Mouse (Mus musculus): Measurements from ENCODE around the gene Trpm8. TPM values are rescaled to one million over a fixed set of nuclear protein-coding genes. Genes with fewer than 3 reads are reported as not detected.
A peak's percentile ranks its signal among the peaks of the same experiment; 100 is the strongest.

Trpm8 gene
- total RNA-seq, 1 experiment from 2014 or later: not detected

DNA sequence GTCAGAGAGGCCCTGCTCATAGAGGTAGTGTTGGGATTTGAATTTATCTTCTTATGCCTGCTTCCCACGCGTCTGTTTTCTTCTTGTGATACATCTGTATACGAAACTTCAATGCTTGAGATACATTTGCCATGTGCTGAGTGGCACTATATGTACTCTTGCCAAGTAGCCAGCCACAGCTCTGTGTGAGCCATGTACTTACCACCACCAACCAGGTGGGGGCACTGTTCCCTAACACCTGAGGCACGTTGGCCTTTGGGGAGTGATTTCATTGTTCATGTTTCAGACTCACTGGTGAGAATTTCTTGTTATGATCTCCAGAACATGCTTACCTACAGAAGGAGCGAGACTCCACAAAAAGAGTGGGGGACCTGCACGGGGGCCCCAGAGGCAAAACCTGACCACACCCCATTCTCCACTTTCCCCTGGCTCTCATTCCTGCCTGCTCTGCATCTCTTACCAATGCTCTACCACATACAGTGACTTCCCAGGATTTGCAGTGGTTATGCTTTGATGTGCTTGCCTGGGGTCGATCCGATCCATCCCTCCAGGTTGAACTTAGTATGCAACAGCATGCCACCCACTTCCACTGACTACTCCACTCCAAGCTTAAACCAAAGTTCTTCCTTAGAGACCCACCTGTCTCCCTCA is 147.3 kb downstream of the Trpm8 start:
- ATAC-seq (replicated peaks in 1 of 2; ENCODE audit: insufficient read depth in 1 of 2, low FRiP score in 2 of 2, low TSS enrichment in 1 of 2, low read depth in 1 of 2, poor library complexity in 2 of 2, severe bottlenecking in 2 of 2): peak; percentile 82 to 92

DNA sequence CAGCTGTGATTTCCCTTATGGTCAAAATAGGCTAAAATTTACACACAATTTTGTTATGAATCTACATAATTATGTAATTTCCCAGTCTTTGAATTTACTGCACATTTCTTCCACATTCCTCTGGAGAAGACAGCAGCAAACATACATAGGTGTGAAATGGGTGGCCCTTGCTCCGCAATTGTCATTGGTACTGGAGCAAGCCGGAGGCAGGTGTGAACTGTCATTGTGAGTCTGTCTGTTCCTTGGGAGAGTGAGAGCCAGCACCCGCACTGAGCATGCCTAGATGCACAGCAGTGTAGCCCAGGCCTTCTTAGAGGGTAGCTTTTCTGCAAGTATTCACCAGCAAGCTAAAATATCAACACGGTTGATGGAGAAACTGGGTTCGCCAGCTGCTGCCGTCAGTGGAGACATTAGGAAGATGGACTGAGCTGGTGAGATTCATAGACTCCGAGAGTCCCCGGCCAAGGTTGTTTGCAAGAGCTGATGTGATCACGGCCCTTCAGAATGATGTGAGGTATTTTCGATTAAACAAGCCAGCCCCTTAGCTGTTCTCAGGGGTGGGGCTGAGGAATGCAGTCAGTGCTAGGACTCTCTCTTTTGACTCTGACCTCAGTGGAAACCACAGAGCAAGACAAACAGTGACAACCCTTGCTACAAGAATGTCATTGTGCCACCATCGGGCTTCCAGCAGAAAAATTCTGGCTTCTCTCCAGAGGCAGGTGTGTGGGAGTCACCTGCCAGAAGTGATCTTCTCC is 150.7 kb downstream of the Trpm8 start:
- no peak for ATAC-seq (replicated peaks in 1 of 2; ENCODE audit: insufficient read depth in 1 of 2, low FRiP score in 2 of 2, low TSS enrichment in 1 of 2, low read depth in 1 of 2, poor library complexity in 2 of 2, severe bottlenecking in 2 of 2)

DNA sequence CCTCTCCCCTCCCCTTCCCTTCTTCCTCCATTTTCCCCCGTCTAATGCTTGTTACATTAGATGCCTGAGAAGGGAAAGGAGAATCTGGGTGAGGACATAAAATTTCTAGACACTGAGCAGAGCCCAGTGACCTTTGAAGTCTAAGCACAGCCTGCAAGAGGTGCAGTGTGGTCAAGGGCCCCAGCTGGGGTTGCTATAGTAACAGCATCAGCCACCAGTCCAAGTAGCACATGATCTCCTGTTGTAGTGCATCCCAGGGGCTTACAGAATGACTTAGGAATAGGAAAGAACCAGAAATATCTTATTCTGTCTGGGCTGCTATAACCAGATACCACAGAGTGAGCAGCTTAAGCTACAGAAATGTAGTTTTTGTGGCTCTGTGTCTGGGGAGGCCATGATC is 152.0 kb downstream of the Trpm8 start:
- ATAC-seq (replicated peaks in 1 of 2; ENCODE audit: insufficient read depth in 1 of 2, low FRiP score in 2 of 2, low TSS enrichment in 1 of 2, low read depth in 1 of 2, poor library complexity in 2 of 2, severe bottlenecking in 2 of 2): no peak

DNA sequence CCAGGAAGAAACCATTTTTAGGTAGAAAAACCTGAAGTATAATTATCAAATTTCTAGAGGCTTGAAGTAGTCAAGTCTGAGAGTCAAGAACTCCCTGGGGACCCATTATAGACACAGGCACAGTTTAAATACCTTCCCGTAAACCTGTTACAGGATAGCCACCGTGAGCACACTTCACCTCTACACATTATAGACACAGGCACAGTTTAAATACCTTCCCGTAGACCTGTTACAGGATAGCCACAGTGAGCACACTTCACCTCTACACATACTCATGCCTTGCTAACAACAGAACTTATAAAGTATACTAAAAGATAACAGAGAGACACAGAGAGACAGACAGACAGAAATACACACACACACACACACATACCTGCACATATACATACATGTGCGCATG is 153.8 kb downstream of the Trpm8 start:
- ATAC-seq (replicated peaks in 1 of 2; ENCODE audit: insufficient read depth in 1 of 2, low FRiP score in 2 of 2, low TSS enrichment in 1 of 2, low read depth in 1 of 2, poor library complexity in 2 of 2, severe bottlenecking in 2 of 2): no peak

DNA sequence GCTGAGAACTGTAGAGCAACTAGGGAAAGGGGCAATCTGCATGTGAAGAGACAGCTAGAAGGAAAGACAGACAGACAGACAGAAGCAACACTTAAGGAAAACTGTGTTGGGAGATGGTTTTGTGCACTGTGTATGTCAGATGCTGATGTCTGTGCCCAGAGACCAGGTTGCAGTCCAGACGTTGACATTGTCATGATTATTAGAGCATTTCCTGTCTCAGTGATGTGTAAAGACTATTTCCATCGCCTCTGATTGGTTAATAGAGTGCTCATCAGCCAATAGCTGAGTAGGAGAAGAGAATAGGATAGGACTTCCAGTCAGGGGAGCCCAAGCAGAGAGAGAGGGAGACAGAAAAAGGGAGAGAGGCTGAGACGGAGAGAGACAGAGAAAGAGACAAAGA is 155.1 kb downstream of the Trpm8 start:
- no peak for ATAC-seq (replicated peaks in 1 of 2; ENCODE audit: insufficient read depth in 1 of 2, low FRiP score in 2 of 2, low TSS enrichment in 1 of 2, low read depth in 1 of 2, poor library complexity in 2 of 2, severe bottlenecking in 2 of 2)

DNA sequence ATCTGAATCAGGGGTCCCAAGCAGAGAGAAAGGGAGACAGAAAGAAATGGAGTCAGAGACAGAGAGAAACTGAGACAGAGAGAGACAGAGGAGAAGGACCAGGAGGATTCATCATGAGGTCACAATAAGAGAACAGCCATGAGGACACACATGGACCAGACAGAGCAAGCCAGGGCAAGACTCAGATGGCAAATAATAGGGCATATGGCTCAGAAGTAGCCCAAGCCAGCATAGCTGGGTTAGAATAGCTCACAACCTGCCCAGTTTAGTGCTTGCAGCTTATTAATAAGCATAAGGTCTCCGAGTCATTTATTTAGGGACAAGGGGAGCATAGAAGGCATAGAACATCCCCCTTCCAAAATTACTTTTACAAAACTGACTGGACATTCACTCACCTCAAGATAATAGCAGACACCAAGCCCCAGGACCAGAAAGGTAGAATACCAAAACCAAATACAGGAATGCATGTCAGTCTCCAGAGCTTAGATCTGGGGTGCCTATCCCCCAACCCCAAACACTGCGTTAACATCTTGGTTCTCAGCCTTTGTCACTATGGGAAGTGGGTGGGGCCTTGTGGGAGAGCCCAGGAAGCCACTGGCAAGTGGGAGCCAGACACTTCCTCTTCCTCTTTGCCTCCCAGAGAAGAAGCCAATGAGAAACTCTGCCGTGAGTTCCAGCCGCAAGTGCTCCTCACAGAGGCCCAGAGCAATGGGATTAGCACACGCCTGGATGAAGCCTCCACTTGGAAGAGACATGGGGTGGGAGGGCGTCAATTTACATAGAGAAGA is 155.8 kb downstream of the Trpm8 start:
- peak; percentile 66 to 75 for ATAC-seq (replicated peaks in 1 of 2; ENCODE audit: insufficient read depth in 1 of 2, low FRiP score in 2 of 2, low TSS enrichment in 1 of 2, low read depth in 1 of 2, poor library complexity in 2 of 2, severe bottlenecking in 2 of 2)

DNA sequence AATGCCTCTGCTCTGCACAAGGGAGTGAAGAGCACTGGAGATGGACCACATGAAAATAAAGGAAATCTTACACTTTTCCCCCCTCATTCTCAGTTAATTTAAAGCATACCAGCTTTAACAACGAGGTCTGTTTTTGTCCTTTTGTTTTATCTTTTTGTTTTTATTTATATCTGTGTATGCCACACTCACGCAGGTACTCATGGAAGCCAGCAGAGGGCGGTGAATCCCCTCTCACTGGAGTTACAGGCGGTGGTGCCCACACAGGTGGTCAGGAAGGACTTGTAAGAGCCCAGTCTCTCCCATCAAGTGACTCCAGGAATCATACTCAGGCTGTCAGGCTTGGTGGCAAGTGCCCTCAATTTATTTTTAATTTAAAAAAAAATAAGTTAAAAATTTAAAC is 156.6 kb downstream of the Trpm8 start:
- 0 out of 4 replicates have a peak, but pooled peaks of 1 of the 2 experiments have one; percentile 35 for ATAC-seq (replicated peaks in 1 of 2; ENCODE audit: insufficient read depth in 1 of 2, low FRiP score in 2 of 2, low TSS enrichment in 1 of 2, low read depth in 1 of 2, poor library complexity in 2 of 2, severe bottlenecking in 2 of 2)

DNA sequence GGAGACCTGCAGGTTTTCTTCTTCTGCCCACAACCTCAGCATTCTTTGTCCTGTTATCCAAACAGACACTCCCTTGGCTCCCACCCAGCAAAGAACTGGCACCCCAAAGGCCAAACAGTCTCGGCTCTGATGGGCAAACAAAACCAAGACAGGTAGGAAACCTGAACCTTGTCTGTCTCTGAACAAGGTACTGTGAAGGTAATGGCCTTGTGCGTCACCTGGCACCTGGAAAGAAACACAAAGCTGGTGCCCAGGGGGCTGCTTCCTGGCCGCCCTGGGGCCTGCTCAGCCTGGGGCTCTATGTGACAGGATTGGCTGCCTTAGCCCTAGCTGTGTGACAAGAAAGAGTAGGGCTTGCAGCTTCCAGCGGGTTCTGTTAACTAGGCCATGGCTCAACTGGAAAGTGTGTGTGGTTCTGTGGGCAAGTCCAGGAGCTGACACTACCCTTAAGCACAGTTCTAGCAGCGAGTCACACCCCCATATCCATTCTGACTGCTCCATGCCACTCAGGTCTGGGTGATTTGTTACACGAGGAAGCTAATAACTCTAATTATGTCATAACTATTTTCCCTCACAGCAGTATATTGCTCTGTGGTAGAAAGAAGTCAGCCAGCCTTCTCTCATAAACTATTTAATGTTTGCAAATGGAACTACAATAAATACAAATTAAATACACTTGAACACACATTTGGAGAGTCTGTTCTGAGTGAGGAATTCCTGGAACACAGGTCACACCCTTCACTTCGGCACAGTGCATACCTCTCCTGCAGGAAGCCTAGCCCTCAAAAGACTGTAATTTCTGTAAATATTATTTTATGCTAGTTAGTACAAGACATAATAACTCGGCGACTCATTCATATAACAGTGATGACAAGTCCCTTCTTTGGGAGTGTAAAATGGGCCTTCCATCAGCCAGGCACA is 160.0 kb downstream of the Trpm8 start:
- no peak for ATAC-seq (replicated peaks in 1 of 2; ENCODE audit: insufficient read depth in 1 of 2, low FRiP score in 2 of 2, low TSS enrichment in 1 of 2, low read depth in 1 of 2, poor library complexity in 2 of 2, severe bottlenecking in 2 of 2)

Other genes starting within 250 kb of the Trpm8 start
- not detected in 2 replicates for gene Ugt1a10, start 222.3 kb upstream of the Trpm8 start, total RNA-seq (2017)
- not detected in 2 replicates for gene Ugt1a9, start 206.9 kb upstream of the Trpm8 start, total RNA-seq (2017)
- gene Ugt1a8, start 189.8 kb upstream of the Trpm8 start, total RNA-seq (2017): not detected in 2 replicates
- 42.9 and 52.3 TPM in 2 replicates for gene Ugt1a7c, start 182.6 kb upstream of the Trpm8 start, total RNA-seq (2017)
- 0.63 TPM in 1 of 2 replicates, not detected in the other for gene Ugt1a6b, start 174.4 kb upstream of the Trpm8 start, total RNA-seq (2017)
- gene Ugt1a6a, start 142.9 kb upstream of the Trpm8 start, total RNA-seq (2017): 1.4 and 5.3 TPM in 2 replicates
- gene Ugt1a5, start 111.6 kb upstream of the Trpm8 start, total RNA-seq (2017): 0.25 and 0.65 TPM in 2 replicates
- gene Ugt1a2, start 77.1 kb upstream of the Trpm8 start, total RNA-seq (2017): 0.25 TPM in 1 of 2 replicates, not detected in the other
- 0.25 TPM in 1 of 2 replicates, not detected in the other for gene Dnajb3, start 71.9 kb upstream of the Trpm8 start, total RNA-seq (2017)
- gene Ugt1a1, start 65.7 kb upstream of the Trpm8 start, total RNA-seq (2017): not detected in 2 replicates
- gene Mroh2a, start 50.7 kb upstream of the Trpm8 start, total RNA-seq (2017): 0.05 and 0.44 TPM in 2 replicates
- gene Hjurp, start within 50 bp of the Trpm8 start, total RNA-seq (2017): 206 and 220 TPM in 2 replicates
- not detected in 2 replicates for gene Spp2, start 129.3 kb downstream of the Trpm8 start, total RNA-seq (2017)
- gene Glrp1, start 232.4 kb downstream of the Trpm8 start, total RNA-seq (2017): 0.99 and 3.3 TPM in 2 replicates

Measured in hematopoietic stem cell, adult 5-6 weeks (primary cell).